Mouse (Mus musculus) liver, embryonic 11.5 days (tissue): Measurements from ENCODE around the gene Cilp. TPM values are rescaled to one million over a fixed set of nuclear protein-coding genes. Genes with fewer than 3 reads are reported as not detected.

ENCODE experiments used
- ATAC-seq: fragments of 200-750 bp; cut with Nextera tagmentation; replicated peaks from 2 replicates; pipeline ENCODE4 v1.8.0; 2017; ENCODE audit warnings: moderate number of reproducible peaks, mild to moderate bottlenecking, moderate TSS enrichment, moderate library complexity; ENCODE audit not compliant: low FRiP score
- DNase-seq: peaks from one replicate; pipeline ENCODE4 v3.0.0-alpha.2; 2017; ENCODE audit warnings: low spot score
- H3K27ac ChIP-seq: fragments of 300-500 bp; sonication (generic); 2 replicates; pipeline ENCODE4 v1.5.1; 2014; ENCODE audit warnings: mild to moderate bottlenecking, low read depth, low read length, control low read depth
- H3K27me3 ChIP-seq: fragments of 300-500 bp; sonication (generic); replicated peaks from 2 replicates; pipeline ENCODE4 v1.6.1; 2014; ENCODE audit warnings: low read length, mixed read lengths; ENCODE audit not compliant: control insufficient read depth, insufficient read depth
- H3K36me3 ChIP-seq: fragments of 300-500 bp; sonication (generic); 2 replicates; pipeline ENCODE4 v1.6.1; 2014; ENCODE audit warnings: mild to moderate bottlenecking, low read length, moderate library complexity, mixed read lengths; ENCODE audit not compliant: control insufficient read depth, insufficient read depth
- H3K4me1 ChIP-seq: fragments of 300-500 bp; sonication (generic); replicated peaks from 2 replicates; pipeline ENCODE4 v1.6.1; 2014; ENCODE audit warnings: low read length, mixed read lengths; ENCODE audit not compliant: control insufficient read depth, insufficient read depth
- H3K4me2 ChIP-seq: fragments of 300-500 bp; sonication (generic); 2 replicates; pipeline ENCODE4 v1.6.1; 2014; ENCODE audit warnings: mild to moderate bottlenecking, control low read depth, moderate library complexity
- H3K4me3 ChIP-seq: fragments of 300-500 bp; sonication (generic); 2 replicates; pipeline ENCODE4 v1.5.1; 2014; ENCODE audit warnings: low read depth, low read length, control low read depth
- H3K9ac ChIP-seq: fragments of 300-500 bp; sonication (generic); 2 replicates; pipeline ENCODE4 v1.6.1; 2014; ENCODE audit warnings: low read depth, low read length, control low read depth
- H3K9me3 ChIP-seq: fragments of 300-500 bp; sonication (generic); 2 replicates; pipeline ENCODE4 v1.6.1; 2016; ENCODE audit warnings: low read length, inconsistent platforms, mixed read lengths; ENCODE audit not compliant: control insufficient read depth
- WGBS: fragments of 180-500 bp; shearing (Covaris S2); extraction: QIAGEN DNeasy Blood & Tissue Kit; methylation state at CpG from one replicate; pipeline ENCODE4 v1.1.7; 2014; 5-methylcytosine and 5-hydroxymethylcytosine counted together
- polyA plus RNA-seq: library from polyadenylated mRNA; unstranded; fragments of >200 nt; fragmentation: Nextera tagmentation; extraction: Ambion mirVana; gene quantifications from 2 replicates; pipeline ENCODE4 v1.2.1, GENCODE M21; 2014

The Cilp gene
- polyA plus RNA-seq, 1 experiment from 2014 or later: 0.07 TPM

GRCm38 (mm10) chr9:65241973-65242372 lies 23.0 kb upstream of the Cilp start:
- ATAC-seq: no peak
- H3K4me3 ChIP-seq: no peak overlapping the region
- H3K27ac ChIP-seq: no peak overlapping the region
- H3K4me2 ChIP-seq: no peak overlapping the region
- no peak overlapping the region for H3K9ac ChIP-seq
- 53% methylated on average over 5 of the region's 5 CpGs for WGBS
- DNase-seq: no peak
- H3K36me3 ChIP-seq: no peaks in the 10 kb centered on the region
- no peaks in the 10 kb centered on the region for H3K27me3 ChIP-seq
- no peaks in the 10 kb centered on the region for H3K9me3 ChIP-seq
- peaks cover 3% of the 10 kb centered on the region; the same call in 1 of the 2 replicates for H3K4me1 ChIP-seq

GRCm38 (mm10) chr9:65243249-65243648 lies 21.7 kb upstream of the Cilp start:
- Histone ChIP-seq H3K9ac (no peak overlapping the region), H3K4me1 (peaks cover 3% of the 10 kb centered on the region; the same call in 1 of the 2 replicates), H3K4me2 (no peak overlapping the region), H3K4me3 (no peak overlapping the region), H3K9me3 (no peaks in the 10 kb centered on the region), H3K27me3 (no peaks in the 10 kb centered on the region), H3K36me3 (no peaks in the 10 kb centered on the region), H3K27ac (no peak overlapping the region; the same call in 1 of the 2 replicates)
- WGBS: 70% methylated on average over 4 of the region's 4 CpGs
- DNase-seq: no peak
- no peak for ATAC-seq

- no peaks in the 10 kb centered on the region for H3K9me3 ChIP-seq
- H3K4me2 ChIP-seq: no peak overlapping the region
- 45% methylated on average over 9 of the region's 9 CpGs for WGBS
- no peaks in the 10 kb centered on the region for H3K27me3 ChIP-seq
- no peak for DNase-seq
- H3K27ac ChIP-seq: no peak overlapping the region; the same call in 1 of the 2 replicates
- no peak for ATAC-seq
- no peaks in the 10 kb centered on the region for H3K36me3 ChIP-seq
- H3K9ac ChIP-seq: no peak overlapping the region
- peaks cover 3% of the 10 kb centered on the region; the same call in 1 of the 2 replicates for H3K4me1 ChIP-seq
- no peak overlapping the region for H3K4me3 ChIP-seq
These were observed 20.8 kb upstream of the Cilp start for GRCm38 (mm10) chr9:65244036-65244806.

- 66% methylated on average over 16 of the region's 16 CpGs for WGBS
- ATAC-seq: no peak
- H3K4me1 ChIP-seq: peaks cover 3% of the 10 kb centered on the region; the same call in 1 of the 2 replicates
- H3K36me3 ChIP-seq: no peaks in the 10 kb centered on the region
- H3K4me3 ChIP-seq: no peak overlapping the region
- H3K9ac ChIP-seq: no peak overlapping the region
- H3K27ac ChIP-seq: no peak overlapping the region
- H3K9me3 ChIP-seq: no peaks in the 10 kb centered on the region
- DNase-seq: no peak
- no peaks in the 10 kb centered on the region for H3K27me3 ChIP-seq
- no peak overlapping the region for H3K4me2 ChIP-seq
These were observed 17.2 kb upstream of the Cilp start for GRCm38 (mm10) chr9:65247502-65248376.

GRCm38 (mm10) chr9:65248377-65248690 lies 16.6 kb upstream of the Cilp start:
- no peak for DNase-seq
- Histone ChIP-seq H3K4me1 (peaks cover 3% of the 10 kb centered on the region; the same call in 1 of the 2 replicates), H3K27ac (no peak overlapping the region), H3K9ac (no peak overlapping the region), H3K4me2 (no peak overlapping the region), H3K27me3 (no peaks in the 10 kb centered on the region), H3K36me3 (no peaks in the 10 kb centered on the region), H3K9me3 (no peaks in the 10 kb centered on the region), H3K4me3 (no peak overlapping the region)
- WGBS: 82% methylated on average over 5 of the region's 5 CpGs
- no peak for ATAC-seq

GRCm38 (mm10) chr9:65252026-65252425 lies 13.0 kb upstream of the Cilp start:
- no peak overlapping the region for H3K4me2 ChIP-seq
- DNase-seq (no peak), ATAC-seq (no peak)
- no peak overlapping the region for H3K9ac ChIP-seq
- no peaks in the 10 kb centered on the region for H3K4me1 ChIP-seq
- WGBS: 83% methylated on average over 3 of the region's 3 CpGs
- H3K9me3 ChIP-seq: no peaks in the 10 kb centered on the region
- no peaks in the 10 kb centered on the region for H3K27me3 ChIP-seq
- H3K36me3 ChIP-seq: no peaks in the 10 kb centered on the region
- H3K27ac ChIP-seq: no peak overlapping the region
- no peak overlapping the region for H3K4me3 ChIP-seq

- H3K27me3 ChIP-seq: no peaks in the 10 kb centered on the region
- DNase-seq (no peak), ATAC-seq (no peak)
- H3K27ac ChIP-seq: no peak overlapping the region
- no peaks in the 10 kb centered on the region for H3K36me3 ChIP-seq
- no peaks in the 10 kb centered on the region for H3K4me1 ChIP-seq
- 72% methylated on average over 11 of the region's 11 CpGs for WGBS
- H3K4me3 ChIP-seq: no peak overlapping the region
- no peaks in the 10 kb centered on the region for H3K9me3 ChIP-seq
- H3K9ac ChIP-seq: no peak overlapping the region
- no peak overlapping the region for H3K4me2 ChIP-seq
These were observed 8.9 kb upstream of the Cilp start for GRCm38 (mm10) chr9:65255906-65256600.

GRCm38 (mm10) chr9:65257218-65257910 lies 7.6 kb upstream of the Cilp start:
- H3K4me2 ChIP-seq: no peak overlapping the region
- no peak overlapping the region for H3K9ac ChIP-seq
- DNase-seq (no peak), ATAC-seq (no peak)
- no peaks in the 10 kb centered on the region for H3K36me3 ChIP-seq
- no peak overlapping the region for H3K4me3 ChIP-seq
- H3K9me3 ChIP-seq: no peaks in the 10 kb centered on the region
- H3K4me1 ChIP-seq: no peaks in the 10 kb centered on the region
- H3K27ac ChIP-seq: no peak overlapping the region
- WGBS: 74% methylated on average over 9 of the region's 9 CpGs
- no peaks in the 10 kb centered on the region for H3K27me3 ChIP-seq
